Mouse (Mus musculus) urinary bladder, adult 18-20 months (tissue): ENCODE measurements around the gene Inpp5d.

Experiments
- DNase-seq, 2 experiments: peaks; one replicate each; pipeline ENCODE4 v3.0.0; 2022; ENCODE audit warnings: low spot score in 2 of 2, mixed read lengths in 2 of 2

The Inpp5d gene

GRCm38 (mm10) chr1:87704230-87704629 lies 84.1 kb downstream of the Inpp5d start:
- DNase-seq = no peak

- DNase-seq = no peak
Observed at GRCm38 (mm10) chr1:87706361-87706760, 86.2 kb downstream of the Inpp5d start.

GRCm38 (mm10) chr1:87709020-87709419 lies 88.9 kb downstream of the Inpp5d start:
- DNase-seq = no peak

GRCm38 (mm10) chr1:87709661-87710270 lies 89.7 kb downstream of the Inpp5d start:
- no peak for DNase-seq

DNA sequence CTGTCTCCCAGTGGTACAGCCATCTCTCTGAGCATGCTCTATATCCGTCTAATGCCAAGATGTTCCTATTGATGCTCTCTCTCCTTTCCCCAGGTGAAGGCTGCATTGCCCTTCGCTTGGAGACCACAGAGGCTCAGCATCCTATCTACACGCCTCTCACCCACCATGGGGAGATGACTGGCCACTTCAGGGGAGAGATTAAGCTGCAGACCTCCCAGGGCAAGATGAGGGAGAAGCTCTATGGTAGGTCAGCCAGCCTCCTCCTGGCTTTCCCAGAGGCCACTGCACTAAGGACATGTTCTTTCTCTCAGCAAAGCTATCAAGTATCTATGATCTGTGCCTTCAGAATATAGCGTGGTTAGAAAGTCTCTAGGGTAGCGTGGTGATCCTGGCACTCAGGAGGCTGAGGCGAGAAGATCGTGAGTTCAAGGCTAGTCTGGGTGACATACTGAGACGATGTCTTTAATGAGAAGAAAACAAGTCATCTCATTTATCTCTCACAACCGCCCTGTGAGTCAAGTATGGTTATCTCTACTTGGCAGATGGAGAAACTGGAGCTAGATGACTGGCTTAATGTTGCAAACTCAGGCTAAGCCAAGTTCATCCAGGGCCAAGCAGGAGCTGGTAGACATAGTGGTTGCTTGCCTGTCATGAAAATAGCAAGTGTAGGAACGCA lies 92.0 kb downstream of the Inpp5d start:
- no peak for DNase-seq

DNA sequence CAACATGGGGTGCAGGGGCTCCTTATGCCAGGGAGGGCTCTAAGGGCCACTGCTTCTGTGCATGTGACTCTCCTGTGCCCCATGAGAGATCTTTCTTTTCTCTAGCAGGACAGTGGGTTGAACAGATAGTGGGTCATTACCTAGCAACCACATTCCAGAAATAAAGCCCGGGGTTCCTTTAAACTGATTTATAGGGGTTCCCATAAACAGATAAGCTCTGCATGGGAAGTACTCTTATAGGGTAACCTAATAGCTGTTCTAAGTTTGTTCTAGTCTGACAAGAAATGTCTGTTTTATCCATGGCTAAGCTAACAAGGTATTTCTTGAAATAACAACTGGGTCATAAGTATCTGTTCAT lies 92.5 kb downstream of the Inpp5d start:
- no peak for DNase-seq

GRCm38 (mm10) chr1:87721382-87721781 lies 101.3 kb downstream of the Inpp5d start:
- DNase-seq = no peak

GRCm38 (mm10) chr1:87722081-87722480 lies 102.0 kb downstream of the Inpp5d start:
- DNase-seq = no peak

DNA sequence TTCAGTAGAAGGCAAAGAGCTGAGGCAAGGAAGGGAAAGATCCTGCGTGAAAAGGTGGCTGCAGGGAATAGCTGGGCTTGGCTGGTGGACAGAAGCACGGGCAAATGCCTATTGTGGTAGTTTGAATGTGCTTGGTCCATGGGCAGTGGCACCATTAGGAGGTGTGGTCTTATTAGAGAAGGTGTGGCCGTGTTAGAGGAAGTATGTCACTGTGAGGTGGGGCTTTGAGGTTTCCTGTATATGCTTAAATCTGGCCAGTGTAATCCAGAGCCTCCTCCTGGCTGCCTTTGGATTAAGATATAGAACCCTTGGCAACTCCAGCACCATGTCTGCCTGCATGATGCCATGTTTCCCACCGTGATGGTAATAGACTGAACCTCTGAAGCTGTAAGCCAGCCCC lies 103.2 kb downstream of the Inpp5d start:
- DNase-seq = no peak

DNA sequence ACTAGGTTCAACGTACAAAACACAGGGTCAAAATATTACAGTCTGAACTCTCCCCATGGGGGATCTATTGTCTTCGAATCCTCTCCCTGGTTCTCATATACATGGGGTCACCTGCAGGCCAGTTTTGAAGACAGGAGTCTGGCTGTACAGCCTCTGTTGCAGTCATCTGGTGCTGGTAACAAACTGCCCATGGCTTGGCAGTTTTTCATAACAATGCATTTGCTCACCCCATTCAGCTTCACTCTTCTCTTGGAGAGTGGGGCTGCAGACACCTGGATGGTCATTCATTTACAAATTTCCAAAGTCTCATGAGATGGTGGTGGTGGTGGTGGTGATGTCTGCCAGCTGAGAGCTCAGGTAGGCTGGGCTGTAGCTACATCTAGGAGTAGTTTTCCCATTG lies 109.0 kb downstream of the Inpp5d start:
- DNase-seq = no peak

DNA sequence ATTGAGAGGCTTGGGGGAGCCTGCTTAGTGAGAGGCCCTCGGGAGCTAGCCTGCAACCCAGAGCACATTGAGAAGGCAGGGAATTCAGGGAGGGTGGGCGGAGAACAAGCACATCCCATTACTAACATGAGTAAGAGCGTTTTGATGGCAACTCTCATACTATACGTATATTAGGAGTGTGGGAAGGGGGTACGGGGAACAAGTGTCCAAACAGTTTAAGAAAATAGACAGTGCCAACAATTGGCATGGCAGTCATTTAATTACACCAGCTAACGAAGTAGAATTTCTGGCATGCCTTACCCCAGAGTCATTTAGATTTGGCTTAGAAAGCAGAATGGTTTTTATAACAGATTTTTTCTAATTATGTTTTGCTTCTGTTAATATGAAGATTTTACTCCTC lies 109.7 kb downstream of the Inpp5d start:
- no peak for DNase-seq

DNA sequence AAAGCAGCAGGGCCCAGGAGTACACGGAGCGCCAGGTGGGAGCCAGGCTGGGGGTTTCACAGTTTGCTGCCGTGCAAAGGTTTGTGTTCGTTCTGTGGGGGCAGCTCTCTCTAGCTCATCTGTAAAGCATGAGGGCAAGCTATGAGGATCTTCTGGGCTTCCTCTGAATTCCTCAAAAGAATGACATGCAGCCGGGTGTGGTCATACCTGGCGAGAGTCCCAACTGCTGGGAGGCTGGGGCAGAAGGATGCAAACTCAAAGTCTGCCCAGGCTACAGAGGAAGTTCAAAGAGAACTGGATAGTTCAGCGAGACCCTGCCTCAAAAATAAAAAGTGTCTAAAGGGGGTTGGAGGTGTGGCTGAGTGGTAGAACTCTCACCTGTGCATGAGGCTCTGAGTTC lies 110.2 kb downstream of the Inpp5d start:
- DNase-seq = no peak

DNA sequence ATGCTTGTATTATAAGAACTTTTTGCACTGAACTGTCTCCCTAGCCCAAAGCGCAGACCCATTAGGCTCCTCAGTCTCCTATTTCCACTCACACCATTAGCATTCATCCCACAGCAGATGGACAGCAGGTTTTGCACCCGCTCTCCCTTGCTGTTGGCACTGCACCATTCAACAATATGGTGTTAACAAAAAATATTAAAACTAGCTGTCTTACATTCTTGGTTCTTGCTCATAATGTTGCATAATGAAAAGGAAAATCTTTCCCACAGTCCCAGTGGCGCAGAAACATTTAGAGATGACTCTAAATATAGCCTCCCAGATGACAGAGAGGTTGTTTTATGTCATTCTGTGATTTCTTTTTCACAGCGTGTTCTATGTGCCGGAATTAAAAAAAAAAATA lies 113.1 kb downstream of the Inpp5d start:
- DNase-seq = no peak

- no peak for DNase-seq
Observed at GRCm38 (mm10) chr1:87734153-87734552, 114.0 kb downstream of the Inpp5d start.

DNA sequence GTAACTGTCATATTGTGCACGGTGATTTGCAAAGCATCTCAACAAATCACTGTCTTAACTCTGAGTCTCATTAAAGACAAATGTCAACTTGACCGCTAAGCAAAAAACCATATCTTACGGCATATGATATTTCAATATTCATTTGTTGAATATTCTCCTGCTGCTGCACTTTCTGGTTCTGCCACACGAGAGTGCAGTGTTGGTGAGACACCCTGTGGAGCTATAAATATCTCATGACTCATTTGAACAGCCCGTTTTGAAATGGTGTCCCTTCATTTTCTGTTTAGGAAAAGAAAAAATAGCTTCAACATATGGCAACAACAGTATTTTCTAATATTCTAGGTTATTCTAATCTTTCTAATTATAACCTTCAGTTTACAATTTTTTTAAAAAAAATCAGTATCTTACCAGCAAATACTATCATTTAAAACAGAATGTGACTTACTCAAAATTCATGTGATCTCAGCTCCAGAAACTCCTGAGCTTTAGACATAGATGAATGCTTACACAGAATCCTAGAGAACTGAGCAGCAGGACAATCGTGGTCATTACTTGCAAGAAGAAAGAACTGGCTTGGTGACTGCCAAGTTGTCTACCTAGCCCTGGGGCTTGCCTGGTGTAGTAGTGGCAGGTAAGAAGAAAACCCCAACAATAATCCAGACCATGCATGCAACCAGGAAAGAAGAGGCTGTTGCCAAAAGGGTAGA lies 120.6 kb downstream of the Inpp5d start:
- DNase-seq = no peak

GRCm38 (mm10) chr1:87749360-87749973 lies 129.4 kb downstream of the Inpp5d start:
- no peak for DNase-seq

- DNase-seq = peak; percentile 81 to 92
Observed at GRCm38 (mm10) chr1:87755641-87756470, 135.7 kb downstream of the Inpp5d start, which contains the start of gene Atg16l1. Atg16l1 (plus strand) TSS chr1:87755870.

GRCm38 (mm10) chr1:87763821-87764220 lies 143.7 kb downstream of the Inpp5d start:
- DNase-seq = no peak

GRCm38 (mm10) chr1:87765741-87766140 lies 145.6 kb downstream of the Inpp5d start:
- DNase-seq = no peak

DNA sequence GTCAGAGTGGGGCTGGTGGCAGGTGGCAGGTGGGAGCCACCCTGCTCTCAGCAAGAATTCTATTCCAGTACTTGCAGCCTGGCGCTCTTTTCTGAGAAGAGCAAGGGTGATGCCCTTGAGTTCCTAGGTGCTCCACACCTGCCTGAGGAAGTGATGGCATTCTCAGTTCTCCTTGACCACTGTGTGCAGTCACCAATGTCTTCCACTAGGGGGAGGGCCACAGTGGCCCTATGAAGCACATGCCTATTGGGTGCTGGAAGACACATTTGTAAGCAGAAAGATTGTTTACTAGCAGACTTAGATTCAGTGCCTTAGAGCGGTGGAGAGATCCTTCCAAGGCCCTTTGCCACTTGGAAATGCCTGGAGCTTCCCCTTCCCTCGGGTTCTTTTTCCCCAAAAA lies 146.1 kb downstream of the Inpp5d start:
- DNase-seq = no peak

GRCm38 (mm10) chr1:87769263-87769662 lies 149.2 kb downstream of the Inpp5d start:
- DNase-seq = no peak
